Mouse (Mus musculus): ENCODE results near the gene Ackr2.

Ackr2 gene

GRCm38 (mm10) chr9:121898245-121898644 is at the start of gene Ackr2:
TSS of gene Ackr2 (plus strand) at chr9:121898355.
- no peak for DNase-seq (ENCODE audit: extremely low spot score)

GRCm38 (mm10) chr9:121854246-121854645 is 43.9 kb upstream of the Ackr2 start:
- DNase-seq (ENCODE audit: extremely low spot score): no peak

GRCm38 (mm10) chr9:121856649-121857416 is 41.3 kb upstream of the Ackr2 start:
- DNase-seq (ENCODE audit: extremely low spot score): no peak

GRCm38 (mm10) chr9:121857474-121858152 is 40.5 kb upstream of the Ackr2 start:
- DNase-seq (ENCODE audit: extremely low spot score): peak; percentile 98

- no peak for DNase-seq (ENCODE audit: extremely low spot score)
Observed at GRCm38 (mm10) chr9:121858153-121858488, 40.0 kb upstream of the Ackr2 start, which contains the start of gene Higd1a. TSS of gene Higd1a (minus strand) at chr9:121858362.

DNA sequence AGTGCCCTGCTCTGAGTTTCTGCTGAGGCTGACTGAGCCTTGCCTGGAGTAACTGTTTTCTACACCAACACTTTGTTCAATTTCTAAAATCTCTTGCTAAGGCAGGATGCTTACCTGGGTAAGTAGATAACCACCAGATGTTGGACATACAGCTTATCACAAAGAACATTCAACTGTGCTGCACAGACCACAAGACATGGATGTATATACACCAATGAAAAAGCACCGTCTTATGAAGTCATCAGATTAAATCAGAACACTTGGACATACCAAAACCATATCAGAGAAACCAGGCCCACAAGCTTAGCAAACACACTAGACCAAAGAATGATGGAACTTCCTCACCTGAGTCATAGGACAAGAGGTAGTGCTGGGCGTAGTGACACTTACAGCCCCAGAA is 38.8 kb upstream of the Ackr2 start:
- no peak for DNase-seq (ENCODE audit: extremely low spot score)

- DNase-seq (ENCODE audit: extremely low spot score): no peak
Observed at GRCm38 (mm10) chr9:121860921-121861320, 37.2 kb upstream of the Ackr2 start.

GRCm38 (mm10) chr9:121864837-121865236 is 33.3 kb upstream of the Ackr2 start:
- DNase-seq (ENCODE audit: extremely low spot score): no peak

- no peak for DNase-seq (ENCODE audit: extremely low spot score)
Observed at GRCm38 (mm10) chr9:121865425-121866008, 32.6 kb upstream of the Ackr2 start.

GRCm38 (mm10) chr9:121867632-121868031 is 30.5 kb upstream of the Ackr2 start:
- DNase-seq (ENCODE audit: extremely low spot score): no peak

GRCm38 (mm10) chr9:121868236-121868635 is 29.9 kb upstream of the Ackr2 start:
- no peak for DNase-seq (ENCODE audit: extremely low spot score)

- DNase-seq (ENCODE audit: extremely low spot score): no peak
Observed at GRCm38 (mm10) chr9:121869432-121869831, 28.7 kb upstream of the Ackr2 start.

DNA sequence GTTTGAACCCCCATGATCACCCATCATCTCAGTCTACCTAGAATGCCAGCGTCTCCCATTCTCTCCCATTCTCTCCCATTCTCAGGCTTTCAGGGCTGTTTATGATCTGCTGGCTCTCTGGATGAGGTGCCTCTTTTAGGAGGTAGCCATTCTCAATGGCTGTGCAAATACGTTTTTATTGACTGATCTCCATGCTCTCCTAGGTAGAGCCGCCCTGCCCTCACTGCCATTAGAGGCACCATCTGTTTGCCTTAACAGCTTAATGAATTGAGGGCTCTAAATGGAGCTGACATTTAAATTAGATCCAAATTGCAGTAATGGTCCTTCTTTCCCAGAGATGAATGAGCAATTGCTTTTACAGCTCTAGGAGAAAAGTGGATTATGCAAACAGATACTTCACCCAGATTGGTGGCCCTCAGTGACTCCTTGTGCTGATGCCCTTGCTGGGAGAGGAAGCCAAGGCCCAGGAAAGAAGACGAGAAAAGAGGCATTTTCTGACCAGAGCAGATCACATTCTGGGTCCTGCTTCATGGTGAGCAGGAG is 28.1 kb upstream of the Ackr2 start:
- no peak for DNase-seq (ENCODE audit: extremely low spot score)

GRCm38 (mm10) chr9:121872062-121872683 is 26.0 kb upstream of the Ackr2 start:
- no peak for DNase-seq (ENCODE audit: extremely low spot score)

DNA sequence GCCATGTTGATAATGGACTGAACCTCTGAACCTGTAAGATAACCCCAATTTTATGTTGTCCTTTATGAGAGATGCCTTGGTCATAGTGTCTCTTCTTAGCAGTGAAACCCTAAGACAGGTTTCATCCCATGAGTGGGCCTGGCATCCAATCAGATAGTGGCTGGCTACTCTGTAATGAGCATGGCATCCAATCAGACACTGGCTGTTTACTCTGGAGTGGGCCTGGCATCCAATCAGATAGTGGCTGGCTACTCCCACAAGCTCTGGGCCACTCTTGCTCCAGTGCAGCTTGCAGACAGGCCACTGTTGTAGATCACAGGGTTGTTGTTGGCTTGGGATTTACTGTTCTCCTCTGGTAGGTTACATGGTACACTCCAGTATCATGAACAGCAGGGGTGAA is 24.6 kb upstream of the Ackr2 start:
- DNase-seq (ENCODE audit: extremely low spot score): no peak

- peak; percentile 49 for DNase-seq (ENCODE audit: extremely low spot score)
Observed at GRCm38 (mm10) chr9:121877052-121877740, 21.0 kb upstream of the Ackr2 start.

DNA sequence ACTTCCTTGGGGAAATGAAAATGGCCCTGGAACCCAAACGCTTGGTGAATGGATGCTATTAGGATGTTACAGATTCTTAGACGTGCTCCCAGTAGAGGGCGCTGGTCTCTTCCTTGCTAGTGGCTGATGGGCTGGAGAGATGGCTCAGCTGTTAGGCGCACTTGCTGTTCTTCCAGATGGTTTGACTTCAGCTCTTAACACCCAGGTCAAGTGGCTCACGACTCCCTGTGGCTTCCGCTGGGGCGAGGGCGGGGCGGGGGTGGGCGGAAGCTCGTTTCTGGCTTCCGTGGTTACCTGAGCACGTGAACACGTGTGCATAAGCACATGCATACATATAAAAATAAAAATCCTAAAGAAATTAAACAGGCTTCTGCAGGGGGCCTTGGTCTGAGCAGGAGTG is 17.3 kb upstream of the Ackr2 start:
- DNase-seq (ENCODE audit: extremely low spot score): peak; percentile 32

DNA sequence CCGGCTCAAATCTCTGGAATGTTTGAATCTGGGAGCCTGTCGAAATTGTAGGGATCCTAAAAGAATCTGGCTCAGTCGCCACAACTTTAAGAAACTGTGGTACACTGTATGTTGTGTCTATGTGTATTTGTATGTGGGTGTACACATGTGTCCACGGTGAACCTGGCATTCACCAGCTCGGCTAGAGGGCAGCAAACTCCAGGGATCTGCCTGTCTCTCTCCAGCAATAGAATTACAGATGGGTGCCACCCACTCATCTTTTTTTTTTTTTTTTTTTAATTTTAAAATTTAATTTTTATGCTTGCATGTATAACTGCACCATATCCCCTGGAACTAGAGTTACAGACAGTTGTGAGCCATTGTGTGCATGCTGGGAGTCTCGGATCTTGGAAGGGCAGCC is 16.9 kb upstream of the Ackr2 start:
- no peak for DNase-seq (ENCODE audit: extremely low spot score)

GRCm38 (mm10) chr9:121882015-121882457 is 16.1 kb upstream of the Ackr2 start:
- DNase-seq (ENCODE audit: extremely low spot score): no peak

GRCm38 (mm10) chr9:121889927-121890440 is 8.2 kb upstream of the Ackr2 start:
- no peak for DNase-seq (ENCODE audit: extremely low spot score)

DNA sequence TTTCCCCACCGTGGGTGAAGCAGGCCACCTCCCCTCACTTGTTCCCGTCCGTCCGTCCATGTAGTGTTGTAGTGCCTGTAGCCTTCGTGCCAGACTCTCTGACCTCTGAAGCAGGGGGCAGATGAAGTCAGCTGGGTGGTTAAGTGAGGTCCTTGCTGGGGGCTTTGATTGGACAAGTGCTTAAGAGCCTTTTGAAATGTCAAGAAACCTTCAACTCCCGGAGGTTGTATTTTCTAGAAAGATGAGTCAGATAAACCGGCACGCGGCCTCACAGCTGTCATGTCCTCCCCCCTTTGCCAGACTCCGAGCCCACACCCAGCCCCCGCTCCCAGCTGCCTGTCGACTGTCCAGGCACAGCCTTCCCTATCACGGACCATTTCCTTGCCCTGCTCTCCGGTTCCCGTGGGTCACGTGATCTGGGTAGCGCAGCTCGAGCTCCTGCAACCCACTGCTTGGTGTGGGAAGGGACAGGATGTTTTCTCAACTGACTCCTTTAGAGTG is 7.7 kb upstream of the Ackr2 start:
- peak; percentile 43 for DNase-seq (ENCODE audit: extremely low spot score)

Measured in embryo, embryonic 9.5 days (tissue).